Mouse (Mus musculus) heart, embryonic 16.5 days (tissue): Measurements from ENCODE around the gene Ifne. TPM values are rescaled to one million over a fixed set of nuclear protein-coding genes. Genes with fewer than 3 reads are reported as not detected.

Source experiments
- ATAC-seq: fragments of 200-750 bp; cut with Nextera tagmentation; replicated peaks from 2 replicates; pipeline ENCODE4 v1.8.0; 2017; ENCODE audit warnings: moderate number of reproducible peaks; ENCODE audit not compliant: insufficient read depth, low FRiP score; ENCODE audit errors: extremely low read depth
- H3K27ac ChIP-seq: fragments of 300-500 bp; sonication (generic); 2 replicates; pipeline ENCODE4 v1.5.1; 2014; ENCODE audit warnings: mild to moderate bottlenecking, low read length, control low read depth, moderate library complexity
- H3K27me3 ChIP-seq: fragments of 300-500 bp; sonication (generic); 2 replicates; pipeline ENCODE4 v1.6.1; 2014; ENCODE audit warnings: low read length, mixed read lengths; ENCODE audit not compliant: control insufficient read depth, insufficient read depth
- H3K36me3 ChIP-seq: fragments of 300-500 bp; sonication (generic); 2 replicates; pipeline ENCODE4 v1.6.1; 2014; ENCODE audit not compliant: control insufficient read depth, insufficient read depth
- H3K4me1 ChIP-seq: fragments of 300-500 bp; sonication (generic); 2 replicates; pipeline ENCODE4 v1.6.1; 2014; ENCODE audit warnings: low read length, mixed read lengths; ENCODE audit not compliant: control insufficient read depth, insufficient read depth
- H3K4me2 ChIP-seq: fragments of 300-500 bp; sonication (generic); 2 replicates; pipeline ENCODE4 v1.6.1; 2014; ENCODE audit warnings: low read depth, mild to moderate bottlenecking, control low read depth, low read length
- H3K4me3 ChIP-seq: fragments of 300-500 bp; sonication (generic); 2 replicates; pipeline ENCODE4 v1.5.1; 2014; ENCODE audit warnings: mild to moderate bottlenecking, control low read depth, low read length
- H3K9ac ChIP-seq: fragments of 300-500 bp; sonication (generic); 2 replicates; pipeline ENCODE4 v1.6.1; 2014; ENCODE audit warnings: low read length, control low read depth
- H3K9me3 ChIP-seq: fragments of 300-500 bp; sonication (generic); replicated peaks from 2 replicates; pipeline ENCODE4 v1.6.1; 2016; ENCODE audit warnings: low read length; ENCODE audit not compliant: control insufficient read depth
- WGBS: fragments of 180-500 bp; shearing (Covaris S2); extraction: QIAGEN DNeasy Blood & Tissue Kit; methylation state at CpG from one replicate; pipeline ENCODE4 v1.1.7; 2014; 5-methylcytosine and 5-hydroxymethylcytosine counted together
- polyA plus RNA-seq: library from polyadenylated mRNA; unstranded; fragments of >200 nt; fragmentation: Nextera tagmentation; extraction: Ambion mirVana; gene quantifications from 2 replicates; pipeline ENCODE4 v1.2.1, GENCODE M21; 2015

Ifne gene
- polyA plus RNA-seq = not detected in 2 replicates

DNA sequence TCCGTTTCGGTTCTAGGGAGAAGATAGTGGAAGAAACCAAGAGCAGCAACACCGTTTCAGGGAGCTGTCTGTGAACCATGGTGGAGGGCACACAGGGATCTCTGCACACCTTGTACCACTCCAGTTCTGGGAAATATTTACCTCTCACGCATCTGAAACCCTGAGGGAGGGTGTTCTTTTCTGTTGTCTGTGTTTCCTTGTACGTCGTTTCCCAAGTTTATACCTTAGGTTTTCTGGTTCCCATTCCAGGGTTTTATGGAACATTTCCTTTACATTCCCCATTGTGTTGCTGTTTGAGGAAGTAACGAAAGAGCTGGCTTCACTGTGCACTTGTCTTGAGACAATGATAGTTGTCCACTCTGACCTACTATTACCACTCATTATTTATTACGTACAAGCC is at the start of gene Ifne:
TSS of gene Ifne (minus strand) at position 101 of the 400 bp plus-strand sequence.
- Histone ChIP-seq H3K9me3 (no peaks in the 10 kb centered on the region), H3K4me2 (no peak within 1 kb of the TSS), H3K36me3 (no peaks in the 10 kb centered on the region), H3K4me1 (no peaks in the 10 kb centered on the region; the same call in 1 of the 2 replicates), H3K4me3 (no peak within 1 kb of the TSS), H3K27me3 (no peaks in the 10 kb centered on the region), H3K27ac (no peak within 1 kb of the TSS), H3K9ac (no peak within 1 kb of the TSS)
- ATAC-seq = no peak
- WGBS = 79% methylated on average over 8 of the region's 8 CpGs

DNA sequence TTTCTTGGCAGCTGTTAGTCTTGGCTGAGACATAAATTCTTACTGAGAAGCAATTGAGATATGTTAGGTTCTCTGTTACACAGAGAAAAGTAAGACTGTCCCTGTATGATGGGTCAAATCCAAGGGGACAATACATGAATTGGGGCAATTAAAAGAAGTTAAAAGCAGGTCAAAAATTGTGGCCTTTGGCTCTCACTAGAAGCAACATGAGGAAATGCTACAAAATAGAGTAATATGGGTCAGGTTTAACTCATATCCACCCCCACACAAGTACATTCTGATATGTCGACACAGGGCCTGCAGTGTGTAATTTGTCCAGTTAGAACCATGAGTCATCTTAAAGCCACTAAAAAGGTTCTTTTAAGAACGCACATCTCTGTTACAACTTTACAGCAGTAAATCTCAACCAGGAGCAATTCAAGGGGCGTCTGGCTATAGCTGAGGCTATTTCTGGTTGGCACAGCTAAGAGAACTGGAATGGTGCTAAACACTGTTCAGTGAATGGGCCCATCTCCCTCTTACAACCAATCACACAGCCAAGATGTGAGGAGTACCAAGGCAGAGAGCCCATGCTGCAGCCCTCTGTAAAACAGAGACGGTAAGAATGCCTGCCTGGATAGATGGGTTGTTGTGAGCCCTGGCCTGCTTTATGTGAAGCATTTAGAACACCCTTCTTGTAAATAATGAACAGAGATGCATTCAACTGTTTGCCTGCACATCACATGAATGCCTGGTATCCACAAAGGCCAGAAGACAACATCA is 48.5 kb upstream of the Ifne start:
- Histone ChIP-seq H3K27me3 (no peaks in the 10 kb centered on the region), H3K4me1 (0 out of 2 replicates have a peak, but pooled peaks cover 5% of the 10 kb centered on the region), H3K9ac (no peak overlapping the region), H3K4me3 (no peak overlapping the region), H3K9me3 (peaks cover 5% of the 10 kb centered on the region), H3K4me2 (no peak overlapping the region), H3K27ac (no peak overlapping the region), H3K36me3 (peaks cover 6% of the 10 kb centered on the region; the same call in 1 of the 2 replicates)
- 43% methylated on average over 4 of the region's 4 CpGs for WGBS
- ATAC-seq = no peak

DNA sequence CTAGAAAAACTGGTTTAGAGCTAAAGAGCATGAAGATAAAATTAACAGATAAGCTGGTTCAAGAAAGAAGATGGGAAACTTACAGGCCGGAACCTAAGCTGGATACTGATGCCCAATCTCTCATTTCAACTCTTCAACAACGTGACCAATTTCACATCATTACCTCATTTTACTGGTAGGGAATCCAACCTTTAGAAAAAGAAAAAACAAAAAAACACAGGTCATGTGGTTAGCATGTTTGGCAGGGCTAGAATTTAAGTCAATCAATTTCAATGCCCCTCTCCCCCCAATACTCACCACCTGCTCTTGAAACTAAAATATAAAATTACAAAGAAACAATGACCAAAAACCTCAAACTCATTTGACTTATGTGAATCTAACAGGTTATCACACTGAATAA is 47.8 kb upstream of the Ifne start:
- Histone ChIP-seq H3K36me3 (peaks cover 6% of the 10 kb centered on the region; the same call in 1 of the 2 replicates), H3K4me1 (0 out of 2 replicates have a peak, but pooled peaks cover 5% of the 10 kb centered on the region), H3K9ac (no peak overlapping the region), H3K4me2 (no peak overlapping the region), H3K4me3 (no peak overlapping the region), H3K27me3 (no peaks in the 10 kb centered on the region), H3K9me3 (peaks cover 5% of the 10 kb centered on the region), H3K27ac (no peak overlapping the region)
- WGBS = 69% methylated on average over 2 of the region's 2 CpGs
- no peak for ATAC-seq

DNA sequence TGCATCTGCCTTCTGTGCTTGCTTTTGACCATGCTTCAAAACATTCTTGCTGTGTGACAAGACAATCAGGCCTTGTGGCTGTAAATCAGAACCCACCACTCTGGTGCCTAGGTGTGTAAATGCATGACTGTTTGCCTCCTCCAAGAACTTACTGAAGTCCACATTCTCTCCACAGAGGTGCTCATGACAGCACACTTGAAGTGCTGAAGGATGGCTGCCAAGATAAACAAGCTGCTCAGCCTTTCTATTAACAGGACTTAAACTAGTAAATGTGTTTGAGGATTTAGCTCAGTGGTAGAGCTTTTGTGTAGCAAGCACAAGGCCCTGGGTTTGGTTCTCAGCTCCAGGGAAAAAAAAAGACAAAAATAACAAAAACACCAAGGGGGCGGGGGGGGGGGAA is 46.6 kb upstream of the Ifne start:
- peaks cover 6% of the 10 kb centered on the region; the same call in 1 of the 2 replicates for H3K36me3 ChIP-seq
- H3K27me3 ChIP-seq = no peaks in the 10 kb centered on the region
- peaks cover 5% of the 10 kb centered on the region for H3K9me3 ChIP-seq
- no peak overlapping the region for H3K27ac ChIP-seq
- no peak overlapping the region for H3K4me3 ChIP-seq
- H3K9ac ChIP-seq = no peak overlapping the region
- WGBS = 75% methylated on average over 1 of the region's 1 CpGs
- 0 out of 2 replicates have a peak, but pooled peaks cover 5% of the 10 kb centered on the region for H3K4me1 ChIP-seq
- no peak overlapping the region for H3K4me2 ChIP-seq
- no peak for ATAC-seq

DNA sequence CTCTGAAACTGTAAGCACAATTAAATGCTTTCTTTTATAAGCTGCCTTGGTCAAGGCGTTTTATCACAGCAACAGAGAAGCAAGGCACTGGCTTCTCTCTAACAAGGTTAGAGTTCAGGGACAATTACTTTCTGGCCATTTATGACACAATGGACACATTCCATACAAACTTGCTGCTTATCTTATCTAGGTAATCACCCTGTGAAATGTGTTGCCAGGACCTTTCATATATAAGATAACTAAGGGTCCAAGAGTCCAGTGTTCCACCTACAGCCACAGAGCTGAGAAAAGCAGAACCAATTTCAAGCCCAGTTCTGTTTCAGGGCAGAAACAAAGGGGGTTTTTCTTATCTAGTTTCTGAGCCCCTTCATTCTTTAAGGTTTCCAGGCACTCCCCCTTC is 46.1 kb upstream of the Ifne start:
- no peak for ATAC-seq
- peaks cover 6% of the 10 kb centered on the region; the same call in 1 of the 2 replicates for H3K36me3 ChIP-seq
- no peak overlapping the region for H3K4me2 ChIP-seq
- no peak overlapping the region for H3K9ac ChIP-seq
- H3K4me3 ChIP-seq = no peak overlapping the region
- H3K9me3 ChIP-seq = peaks cover 5% of the 10 kb centered on the region
- no peak overlapping the region for H3K27ac ChIP-seq
- 0 out of 2 replicates have a peak, but pooled peaks cover 5% of the 10 kb centered on the region for H3K4me1 ChIP-seq
- no peaks in the 10 kb centered on the region for H3K27me3 ChIP-seq
- WGBS = 92% methylated on average over 1 of the region's 1 CpGs

DNA sequence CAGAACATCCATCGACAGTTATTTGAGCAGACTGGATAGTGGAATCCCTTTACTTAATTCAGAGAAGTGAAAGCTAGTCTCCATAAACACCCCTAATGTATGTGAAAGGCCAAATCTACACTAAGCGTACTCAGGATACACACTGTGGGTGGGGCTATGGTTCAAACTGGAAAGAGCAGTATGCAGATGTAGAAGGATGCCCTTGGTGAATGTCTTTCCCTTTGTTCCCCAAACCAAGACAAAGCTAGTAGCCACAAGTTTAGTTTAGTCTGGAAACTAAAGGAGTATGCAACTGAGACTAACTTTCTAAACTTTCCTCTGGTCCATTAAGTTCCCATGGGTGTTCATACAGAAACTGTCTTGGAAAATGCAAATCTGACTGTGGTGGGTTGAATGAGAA is 45.5 kb upstream of the Ifne start:
- Histone ChIP-seq H3K27ac (no peak overlapping the region), H3K36me3 (peaks cover 6% of the 10 kb centered on the region; the same call in 1 of the 2 replicates), H3K4me2 (no peak overlapping the region), H3K27me3 (no peaks in the 10 kb centered on the region), H3K4me3 (no peak overlapping the region), H3K9me3 (peaks cover 5% of the 10 kb centered on the region), H3K4me1 (0 out of 2 replicates have a peak, but pooled peaks cover 5% of the 10 kb centered on the region), H3K9ac (no peak overlapping the region)
- WGBS = 95% methylated on average over 2 of the region's 2 CpGs
- ATAC-seq = no peak

DNA sequence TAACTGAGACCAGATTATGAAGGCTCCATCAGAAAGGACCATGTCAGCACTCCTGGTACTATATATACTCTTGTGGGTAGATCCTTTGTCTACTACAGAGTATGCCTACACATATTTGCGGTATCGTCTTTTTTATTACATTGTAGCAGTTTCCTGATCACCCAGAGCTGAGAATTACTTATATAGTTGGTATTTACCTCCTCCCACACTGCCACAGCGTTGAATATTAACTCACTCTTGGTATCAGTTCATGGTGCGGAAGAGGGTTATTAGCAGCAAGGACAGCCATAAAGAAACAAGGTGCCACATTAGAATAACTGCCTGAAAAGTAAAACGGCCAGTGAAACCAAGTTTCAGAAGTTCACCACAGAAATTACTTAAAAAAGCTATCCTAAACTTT is 41.3 kb upstream of the Ifne start:
- peaks cover 5% of the 10 kb centered on the region for H3K9me3 ChIP-seq
- 86% methylated on average over 5 of the region's 5 CpGs for WGBS
- ATAC-seq = no peak
- no peaks in the 10 kb centered on the region for H3K4me1 ChIP-seq
- H3K36me3 ChIP-seq = peaks cover 6% of the 10 kb centered on the region; the same call in 1 of the 2 replicates
- no peak overlapping the region for H3K27ac ChIP-seq
- H3K27me3 ChIP-seq = no peaks in the 10 kb centered on the region
- no peak overlapping the region for H3K9ac ChIP-seq
- no peak overlapping the region for H3K4me2 ChIP-seq
- no peak overlapping the region for H3K4me3 ChIP-seq

DNA sequence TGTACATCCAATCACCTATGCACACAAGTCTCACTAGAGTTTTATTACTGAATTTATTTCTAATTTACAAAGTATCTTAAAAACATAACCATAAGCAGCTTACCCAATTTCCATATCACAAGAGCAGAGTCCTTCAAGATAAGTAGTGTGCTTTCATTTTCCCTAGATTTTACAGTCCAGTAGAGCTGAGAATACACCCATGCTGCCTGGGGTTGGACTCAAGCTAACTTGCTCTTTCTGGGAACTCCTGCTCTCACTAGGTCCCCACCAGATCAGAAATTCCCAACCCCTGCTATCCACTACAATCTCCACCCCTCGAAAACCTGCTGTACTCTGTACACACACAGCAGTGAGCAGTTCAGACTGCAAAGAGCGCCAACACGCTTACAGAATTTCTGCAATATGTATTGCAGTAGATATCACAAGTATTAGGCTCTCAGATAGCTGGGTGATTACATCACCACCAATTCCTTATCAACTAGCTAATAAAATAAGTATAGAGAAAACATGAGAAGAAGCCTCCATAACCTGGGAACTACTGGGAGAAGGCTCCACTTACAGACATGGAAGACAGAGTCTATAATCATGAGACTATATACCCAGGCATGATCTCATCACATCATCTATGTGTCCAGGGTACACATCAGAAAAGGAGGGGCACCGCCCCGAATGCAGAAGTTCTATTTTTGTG is 37.9 kb upstream of the Ifne start:
- no peak overlapping the region for H3K4me2 ChIP-seq
- no peaks in the 10 kb centered on the region for H3K4me1 ChIP-seq
- WGBS = 68% methylated on average over 5 of the region's 5 CpGs
- no peaks in the 10 kb centered on the region for H3K36me3 ChIP-seq
- H3K9ac ChIP-seq = no peak overlapping the region
- no peaks in the 10 kb centered on the region for H3K9me3 ChIP-seq
- H3K4me3 ChIP-seq = no peak overlapping the region
- no peak overlapping the region for H3K27ac ChIP-seq
- H3K27me3 ChIP-seq = no peaks in the 10 kb centered on the region
- no peak for ATAC-seq

DNA sequence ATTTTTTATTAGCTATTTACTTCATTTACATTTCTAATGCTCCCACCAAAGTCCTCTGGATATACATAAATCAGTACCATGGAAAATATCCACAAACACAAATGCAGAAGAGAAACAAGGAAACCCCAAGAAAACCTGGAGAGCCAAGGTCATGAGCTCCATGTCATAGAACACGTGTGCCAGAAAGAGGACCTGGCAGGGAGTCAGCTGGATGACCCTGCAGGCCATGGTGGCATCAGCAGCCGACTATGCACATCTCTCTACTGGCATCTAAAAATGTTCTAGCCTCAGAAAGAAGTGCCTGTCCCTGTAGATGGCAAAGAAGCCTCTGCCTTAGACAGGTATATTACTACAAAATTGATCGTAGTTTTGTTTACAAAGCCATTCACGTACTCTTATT is 36.3 kb upstream of the Ifne start:
- Histone ChIP-seq H3K4me3 (no peak overlapping the region), H3K4me1 (no peaks in the 10 kb centered on the region), H3K9me3 (no peaks in the 10 kb centered on the region), H3K27me3 (no peaks in the 10 kb centered on the region), H3K4me2 (no peak overlapping the region), H3K36me3 (no peaks in the 10 kb centered on the region), H3K9ac (no peak overlapping the region), H3K27ac (no peak overlapping the region)
- WGBS = 73% methylated on average over 4 of the region's 4 CpGs
- ATAC-seq = no peak
